Mouse (Mus musculus) leukemia stem cell, adult 10-12 weeks (primary cell): ENCODE data around the gene Taf6l. TPM values are rescaled to one million over a fixed set of nuclear protein-coding genes. Genes with fewer than 3 reads are reported as not detected.

Experiments
- polyA plus RNA-seq: library from polyadenylated mRNA; stranded (reverse); fragments of >175 nt; gene quantifications from 2 replicates; pipeline ENCODE4 v1.2.3, GENCODE M21; 2012; ENCODE audit warnings: low replicate concordance

Taf6l gene
- polyA plus RNA-seq, result 47.7 and 56.1 TPM in 2 replicates

GRCm38 (mm10) chr19:8786008-8786781, at the start of gene Taf6l:
Gene Taf6l (minus strand): TSS chr19:8786417.

GRCm38 (mm10) chr19:8829660-8830059, 43.4 kb upstream of the Taf6l start, which contains the start of gene AC129217.1:
Gene AC129217.1 (plus strand): TSS chr19:8829773.

GRCm38 (mm10) chr19:8819596-8820423, 33.6 kb upstream of the Taf6l start, which contains the start of gene Hnrnpul2:
Gene Hnrnpul2 (plus strand): TSS chr19:8820010.

GRCm38 (mm10) chr19:8818801-8819595, 32.8 kb upstream of the Taf6l start, which contains the start of gene Ttc9c:
Gene Ttc9c (minus strand): TSS chr19:8819333.

GRCm38 (mm10) chr19:8802130-8802821, 16.1 kb upstream of the Taf6l start, which contains the start of gene Zbtb3:
Gene Zbtb3 (plus strand): TSS chr19:8802555.

GRCm38 (mm10) chr19:8798264-8798946, 12.2 kb upstream of the Taf6l start, which contains the start of gene Polr2g:
Gene Polr2g (minus strand): TSS chr19:8798577.

GRCm38 (mm10) chr19:8774086-8774835, 12.0 kb downstream of the Taf6l start, which contains the start of gene Tmem179b:
Gene Tmem179b (minus strand): TSS chr19:8774467.

GRCm38 (mm10) chr19:8770567-8771270, 15.5 kb downstream of the Taf6l start, which contains the start of gene Tmem223:
Gene Tmem223 (plus strand): TSS chr19:8770996.

GRCm38 (mm10) chr19:8756635-8757387, 29.4 kb downstream of the Taf6l start, which contains the start of gene Nxf1:
Gene Nxf1 (plus strand): TSS chr19:8757073.

GRCm38 (mm10) chr19:8741243-8741869, 44.9 kb downstream of the Taf6l start, which contains the start of gene Stx5a:
Gene Stx5a (plus strand): TSS chr19:8741413.

GRCm38 (mm10) chr19:8740603-8741002, 45.6 kb downstream of the Taf6l start, which contains the start of gene 1700092M07Rik:
Gene 1700092M07Rik (plus strand): TSS chr19:8740718.

GRCm38 (mm10) chr19:8735389-8736159, 50.6 kb downstream of the Taf6l start, which contains the start of gene Wdr74:
Gene Wdr74 (plus strand): TSS chr19:8735827.

Other genes with a start within 250 kb of the Taf6l start
- not detected in 2 replicates for gene Slc22a8, start 195.2 kb downstream of the Taf6l start, polyA plus RNA-seq
- not detected in 2 replicates for gene Slc22a6, start 168.4 kb downstream of the Taf6l start, polyA plus RNA-seq
- gene Chrm1, start 122.6 kb downstream of the Taf6l start, polyA plus RNA-seq, result not detected in 2 replicates
- 129 and 167 TPM in 2 replicates for gene Slc3a2, start 63.0 kb downstream of the Taf6l start, polyA plus RNA-seq
- 21.6 and 29.2 TPM in 2 replicates for gene Wdr74, start 50.6 kb downstream of the Taf6l start, polyA plus RNA-seq
- not detected in 2 replicates for gene 1700092M07Rik, start 45.7 kb downstream of the Taf6l start, polyA plus RNA-seq
- gene Stx5a, start 45.0 kb downstream of the Taf6l start, polyA plus RNA-seq, result 17.5 and 22.6 TPM in 2 replicates
- gene Nxf1, start 29.3 kb downstream of the Taf6l start, polyA plus RNA-seq, result 39.0 and 42.9 TPM in 2 replicates
- gene Tmem223, start 15.4 kb downstream of the Taf6l start, polyA plus RNA-seq, result 69.6 and 147 TPM in 2 replicates
- 19.3 and 85.5 TPM in 2 replicates for gene Tmem179b, start 11.9 kb downstream of the Taf6l start, polyA plus RNA-seq
- gene Polr2g, start 12.2 kb upstream of the Taf6l start, polyA plus RNA-seq, result 4.5 and 17.9 TPM in 2 replicates
- 0.39 and 2.0 TPM in 2 replicates for gene Zbtb3, start 16.1 kb upstream of the Taf6l start, polyA plus RNA-seq
- gene Ttc9c, start 32.9 kb upstream of the Taf6l start, polyA plus RNA-seq, result 4.0 and 4.6 TPM in 2 replicates
- 59.4 and 120 TPM in 2 replicates for gene Hnrnpul2, start 33.6 kb upstream of the Taf6l start, polyA plus RNA-seq
- gene AC129217.1, start 43.4 kb upstream of the Taf6l start, polyA plus RNA-seq, result 40.3 and 101 TPM in 2 replicates
- 36.5 and 111 TPM in 2 replicates for gene Bscl2, start 51.0 kb upstream of the Taf6l start, polyA plus RNA-seq
- gene Gng3, start 52.8 kb upstream of the Taf6l start, polyA plus RNA-seq, result not detected in 2 replicates
- 0.09 and 0.24 TPM in 2 replicates for gene Lrrn4cl, start 64.4 kb upstream of the Taf6l start, polyA plus RNA-seq
- 78.0 and 79.9 TPM in 2 replicates for gene Ubxn1, start 85.1 kb upstream of the Taf6l start, polyA plus RNA-seq
- gene Uqcc3, start 94.5 kb upstream of the Taf6l start, polyA plus RNA-seq, result 10.7 and 29.9 TPM in 2 replicates
- gene Lbhd1, start 97.3 kb upstream of the Taf6l start, polyA plus RNA-seq, result 1.7 TPM in 1 of 2 replicates, not detected in the other
- not detected in 2 replicates for gene Gm49403, start 97.5 kb upstream of the Taf6l start, polyA plus RNA-seq
- 12.1 and 24.9 TPM in 2 replicates for gene 1810009A15Rik, start 102.4 kb upstream of the Taf6l start, polyA plus RNA-seq
- 0.92 and 16.1 TPM in 2 replicates for gene Gm49416, start 102.5 kb upstream of the Taf6l start, polyA plus RNA-seq
- 35.0 and 93.2 TPM in 2 replicates for gene Ints5, start 106.6 kb upstream of the Taf6l start, polyA plus RNA-seq
- gene Ganab, start 111.7 kb upstream of the Taf6l start, polyA plus RNA-seq, result 35.8 and 36.8 TPM in 2 replicates
- gene B3gat3, start 134.0 kb upstream of the Taf6l start, polyA plus RNA-seq, result 110 and 144 TPM in 2 replicates
- gene Rom1, start 142.9 kb upstream of the Taf6l start, polyA plus RNA-seq, result 28.2 and 31.8 TPM in 2 replicates
- 92.9 and 101 TPM in 2 replicates for gene Eml3, start 143.1 kb upstream of the Taf6l start, polyA plus RNA-seq
- gene Mta2, start 155.5 kb upstream of the Taf6l start, polyA plus RNA-seq, result 33.6 and 60.7 TPM in 2 replicates
- gene Tut1, start 167.4 kb upstream of the Taf6l start, polyA plus RNA-seq, result 41.2 and 58.4 TPM in 2 replicates
- gene Eef1g, start 180.6 kb upstream of the Taf6l start, polyA plus RNA-seq, result 34.0 and 130 TPM in 2 replicates
- gene Ahnak, start 202.9 kb upstream of the Taf6l start, polyA plus RNA-seq, result 6.4 and 8.8 TPM in 2 replicates